Mouse (Mus musculus) kidney, adult 9 months (tissue): ENCODE results near the gene Mrps33.

Experiments used
- DNase-seq: peaks from one replicate; pipeline ENCODE4 v3.0.0; 2022

The Mrps33 gene

DNA sequence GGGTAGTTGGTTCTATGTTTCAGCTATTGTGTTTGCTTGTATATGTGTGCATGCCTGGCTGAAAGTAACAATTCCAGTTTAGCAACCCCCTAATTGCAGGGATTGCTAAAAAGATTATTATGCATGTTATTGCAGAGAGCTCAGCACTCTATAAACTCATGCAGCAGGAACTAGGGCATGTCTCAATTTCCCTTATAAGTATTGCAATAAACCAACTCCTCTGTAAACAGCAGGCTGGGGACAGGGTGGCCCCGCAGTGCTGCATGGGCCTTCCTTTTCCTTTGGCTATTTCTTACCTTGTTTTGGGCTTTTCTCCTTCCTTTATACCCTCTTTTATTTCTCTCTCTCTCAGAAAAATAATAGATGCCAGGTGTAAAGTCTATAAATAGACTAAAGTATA is 32.3 kb downstream of the Mrps33 start:
- DNase-seq, result no peak

DNA sequence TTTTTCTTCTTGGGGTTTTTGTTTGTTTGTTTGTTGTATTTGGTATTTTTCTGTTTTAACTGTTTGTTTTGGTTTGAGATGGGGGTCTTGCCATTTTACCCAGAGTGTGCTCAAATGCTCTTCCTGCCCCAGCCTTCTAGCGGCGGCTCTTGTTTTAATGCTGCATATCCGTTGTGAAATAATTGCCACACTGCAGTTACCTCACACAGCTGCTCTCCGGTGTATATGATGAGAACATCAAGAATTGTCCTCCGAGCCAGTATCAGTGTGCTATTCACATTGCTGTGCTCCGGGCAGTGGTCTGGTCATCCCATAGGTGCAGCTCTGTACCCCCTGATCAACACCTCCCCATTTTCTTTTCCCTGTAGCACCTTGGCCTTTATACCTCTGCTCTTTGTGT is 34.5 kb downstream of the Mrps33 start:
- DNase-seq, result no peak

DNA sequence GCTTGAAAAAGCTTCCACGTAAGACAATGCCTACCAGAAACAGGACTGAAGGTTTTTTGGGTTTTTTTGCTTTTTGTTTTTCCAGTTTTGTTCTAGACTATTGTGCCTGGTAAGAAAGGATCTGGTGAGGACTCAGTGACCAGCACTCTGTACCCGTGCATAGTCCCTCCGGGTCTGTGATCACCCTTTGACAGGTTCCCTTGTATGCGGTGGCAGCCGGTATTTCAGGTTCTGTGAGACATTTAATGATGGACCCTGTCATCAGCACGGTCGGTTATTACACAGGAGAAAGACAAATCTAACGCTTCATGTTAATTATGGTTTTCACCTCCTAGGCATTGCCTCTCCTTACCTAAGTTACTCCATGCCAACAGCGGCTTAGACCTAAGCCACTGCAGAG is 35.8 kb downstream of the Mrps33 start:
- DNase-seq, result no peak

DNA sequence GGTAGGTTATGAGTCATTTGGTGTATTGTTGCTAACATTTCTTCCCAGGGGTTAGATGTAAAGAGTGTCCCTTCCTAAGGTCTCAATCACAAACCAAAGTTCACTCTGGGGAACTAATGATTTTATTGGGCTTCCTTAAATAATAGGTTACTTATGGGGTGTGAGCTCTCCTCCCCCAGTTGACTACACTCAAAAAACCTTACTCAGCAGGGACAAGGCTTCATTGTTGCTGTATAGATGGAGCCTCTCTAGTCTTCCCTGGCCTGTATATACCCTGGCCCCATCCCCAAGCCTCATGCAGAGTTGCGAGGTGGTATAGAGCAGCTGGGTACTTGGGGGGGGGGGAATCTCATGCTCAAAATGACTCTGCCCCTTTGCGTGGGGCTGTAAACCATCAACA is 53.6 kb downstream of the Mrps33 start:
- DNase-seq, result no peak
